Mouse (Mus musculus): ENCODE data around the gene Copz1. TPM values are rescaled to one million over a fixed set of nuclear protein-coding genes. Genes with fewer than 3 reads are reported as not detected.

Copz1 gene
- total and polyA plus RNA-seq, 2 experiments from 2014 or later = 109 to 124 TPM

GRCm38 (mm10) chr15:103297313-103297712, 24.8 kb downstream of the Copz1 start:
- Histone ChIP-seq H3K4me3 (ENCODE audit: low read depth, low read length) (no peak overlapping the region), H3K4me2 (ENCODE audit: low read depth, low read length) (no peak overlapping the region), H3K9me3 (replicated peaks; ENCODE audit: control insufficient read depth, low read length) (no peaks in the 10 kb centered on the region), H3K27me3 (ENCODE audit: control insufficient read depth, insufficient read depth, low read length) (no peaks in the 10 kb centered on the region), H3K27ac (ENCODE audit: low read depth) (no peak overlapping the region), H3K36me3 (replicated peaks; ENCODE audit: control insufficient read depth, insufficient read depth, low read length) (peaks cover 62% of the 10 kb centered on the region), H3K9ac (replicated peaks; ENCODE audit: low read depth, low read length) (no peak overlapping the region), H3K4me1 (ENCODE audit: control insufficient read depth, insufficient read depth) (peaks cover 12% of the 10 kb centered on the region; the same call in 1 of the 2 replicates)
- ATAC-seq (ENCODE audit: insufficient read depth, low read depth) = no peak
- DNase-seq (ENCODE audit: low spot score) = no peak
- TF ChIP-seq EP300 (IDR thresholded peaks at IDR 0.05; ENCODE audit: low read depth) = no peak
- TF ChIP-seq CTCF (IDR thresholded peaks at IDR 0.05; ENCODE audit: low read depth) = no peak
- WGBS = 89% methylated on average over 6 of the region's 6 CpGs

- H3K4me3 ChIP-seq (ENCODE audit: low read depth, low read length) = no peak overlapping the region
- ATAC-seq (ENCODE audit: insufficient read depth, low read depth) (no peak), DNase-seq (ENCODE audit: low spot score) (no peak)
- no peak overlapping the region for H3K27ac ChIP-seq (ENCODE audit: low read depth)
- TF ChIP-seq EP300 (IDR thresholded peaks at IDR 0.05; ENCODE audit: low read depth) (no peak), CTCF (IDR thresholded peaks at IDR 0.05; ENCODE audit: low read depth) (no peak)
- H3K27me3 ChIP-seq (ENCODE audit: control insufficient read depth, insufficient read depth, low read length) = no peaks in the 10 kb centered on the region
- no peaks in the 10 kb centered on the region for H3K9me3 ChIP-seq (replicated peaks; ENCODE audit: control insufficient read depth, low read length)
- no peak overlapping the region for H3K4me2 ChIP-seq (ENCODE audit: low read depth, low read length)
- no peak overlapping the region for H3K9ac ChIP-seq (replicated peaks; ENCODE audit: low read depth, low read length)
- WGBS = 92% methylated on average over 3 of the region's 3 CpGs
- peaks cover 55% of the 10 kb centered on the region for H3K36me3 ChIP-seq (replicated peaks; ENCODE audit: control insufficient read depth, insufficient read depth, low read length)
- peaks cover 12% of the 10 kb centered on the region; the same call in 1 of the 2 replicates for H3K4me1 ChIP-seq (ENCODE audit: control insufficient read depth, insufficient read depth)
Measured at GRCm38 (mm10) chr15:103298026-103298425, 25.5 kb downstream of the Copz1 start.

- Histone ChIP-seq H3K9me3 (replicated peaks; ENCODE audit: control insufficient read depth, low read length) (no peaks in the 10 kb centered on the region), H3K4me1 (ENCODE audit: control insufficient read depth, insufficient read depth) (peaks cover 12% of the 10 kb centered on the region), H3K4me3 (ENCODE audit: low read depth, low read length) (no peak overlapping the region), H3K27me3 (ENCODE audit: control insufficient read depth, insufficient read depth, low read length) (no peaks in the 10 kb centered on the region), H3K4me2 (ENCODE audit: low read depth, low read length) (no peak overlapping the region), H3K27ac (ENCODE audit: low read depth) (no peak overlapping the region), H3K9ac (replicated peaks; ENCODE audit: low read depth, low read length) (no peak overlapping the region), H3K36me3 (replicated peaks; ENCODE audit: control insufficient read depth, insufficient read depth, low read length) (peaks cover 45% of the 10 kb centered on the region)
- no peak for TF ChIP-seq CTCF (IDR thresholded peaks at IDR 0.05; ENCODE audit: low read depth)
- no peak for TF ChIP-seq EP300 (IDR thresholded peaks at IDR 0.05; ENCODE audit: low read depth)
- no peak for ATAC-seq (ENCODE audit: insufficient read depth, low read depth)
- no peak for DNase-seq (ENCODE audit: low spot score)
- 77% methylated on average over 5 of the region's 5 CpGs for WGBS
Measured at GRCm38 (mm10) chr15:103298861-103299616, 26.5 kb downstream of the Copz1 start.

DNA sequence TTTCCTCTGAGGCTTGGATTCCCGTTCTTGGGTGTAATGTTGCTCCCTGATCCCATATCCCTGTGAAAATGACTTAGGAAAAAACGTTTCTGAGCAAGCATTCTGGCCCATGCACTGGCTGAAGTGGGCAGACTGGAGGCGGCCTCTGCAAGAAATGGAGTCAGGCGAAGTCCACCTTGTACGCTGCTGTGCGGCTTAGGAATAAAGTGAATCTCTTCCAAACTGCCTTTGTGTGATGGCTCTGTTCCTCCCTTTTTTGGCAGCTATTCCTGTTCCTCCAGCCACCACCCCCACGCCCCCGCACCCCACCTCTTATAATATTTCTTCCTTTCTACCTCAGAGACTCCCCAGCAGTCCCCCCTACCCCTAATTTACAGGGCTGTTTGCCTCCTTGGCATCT, 27.1 kb downstream of the Copz1 start:
- H3K9ac ChIP-seq (replicated peaks; ENCODE audit: low read depth, low read length) = no peak overlapping the region
- peaks cover 12% of the 10 kb centered on the region for H3K4me1 ChIP-seq (ENCODE audit: control insufficient read depth, insufficient read depth)
- 60% methylated on average over 8 of the region's 8 CpGs for WGBS
- H3K4me3 ChIP-seq (ENCODE audit: low read depth, low read length) = no peak overlapping the region
- no peak overlapping the region for H3K27ac ChIP-seq (ENCODE audit: low read depth)
- H3K4me2 ChIP-seq (ENCODE audit: low read depth, low read length) = peak overlapping the region; percentile 34
- no peak for DNase-seq (ENCODE audit: low spot score)
- no peaks in the 10 kb centered on the region for H3K9me3 ChIP-seq (replicated peaks; ENCODE audit: control insufficient read depth, low read length)
- TF ChIP-seq CTCF (IDR thresholded peaks at IDR 0.05; ENCODE audit: low read depth) (no peak), EP300 (IDR thresholded peaks at IDR 0.05; ENCODE audit: low read depth) (no peak)
- no peaks in the 10 kb centered on the region for H3K27me3 ChIP-seq (ENCODE audit: control insufficient read depth, insufficient read depth, low read length)
- ATAC-seq (ENCODE audit: insufficient read depth, low read depth) = no peak
- peaks cover 42% of the 10 kb centered on the region for H3K36me3 ChIP-seq (replicated peaks; ENCODE audit: control insufficient read depth, insufficient read depth, low read length)

DNA sequence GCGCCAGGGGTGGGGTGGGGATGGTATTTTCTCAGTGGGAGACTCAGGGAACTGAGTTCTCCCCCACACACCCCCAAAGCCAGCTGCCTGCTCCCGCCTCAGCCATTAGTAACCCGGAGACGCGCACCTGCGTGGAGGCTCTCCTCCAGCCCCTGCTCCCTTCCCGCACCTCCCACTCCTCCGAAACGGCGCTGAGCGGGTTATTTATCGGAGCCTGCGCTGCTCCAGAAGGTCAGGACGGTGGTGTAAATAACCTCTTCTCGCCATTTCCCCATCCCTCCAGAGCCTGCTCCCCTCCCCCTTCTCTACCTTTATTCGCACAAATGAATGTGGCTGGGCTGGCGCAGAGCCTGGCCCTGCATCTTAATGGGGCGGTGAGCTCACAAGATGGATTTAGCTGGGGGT, 27.6 kb downstream of the Copz1 start:
- DNase-seq (ENCODE audit: low spot score) (no peak), ATAC-seq (ENCODE audit: insufficient read depth, low read depth) (no peak)
- WGBS = 29% methylated on average over 18 of the region's 18 CpGs
- Histone ChIP-seq H3K9ac (replicated peaks; ENCODE audit: low read depth, low read length) (no peak overlapping the region), H3K9me3 (replicated peaks; ENCODE audit: control insufficient read depth, low read length) (no peaks in the 10 kb centered on the region), H3K27ac (ENCODE audit: low read depth) (no peak overlapping the region), H3K4me3 (ENCODE audit: low read depth, low read length) (no peak overlapping the region), H3K4me1 (ENCODE audit: control insufficient read depth, insufficient read depth) (peaks cover 12% of the 10 kb centered on the region), H3K4me2 (ENCODE audit: low read depth, low read length) (peak overlapping the region; percentile 34), H3K36me3 (replicated peaks; ENCODE audit: control insufficient read depth, insufficient read depth, low read length) (peaks cover 41% of the 10 kb centered on the region), H3K27me3 (ENCODE audit: control insufficient read depth, insufficient read depth, low read length) (no peaks in the 10 kb centered on the region)
- no peak for TF ChIP-seq EP300 (IDR thresholded peaks at IDR 0.05; ENCODE audit: low read depth)
- no peak for TF ChIP-seq CTCF (IDR thresholded peaks at IDR 0.05; ENCODE audit: low read depth)

Data from heart, postnatal 0 days (tissue).